Mouse (Mus musculus) ES-E14 (cell line): ENCODE results near the gene Cpt1a. TPM values are rescaled to one million over a fixed set of nuclear protein-coding genes. Genes with fewer than 3 reads are reported as not detected.

Source experiments
- DNase-seq: peaks from one replicate; pipeline ENCODE4 v3.0.0-alpha.2; 2013; ENCODE audit warnings: low read depth, low spot score
- H3K27ac ChIP-seq: 2 replicates; pipeline ENCODE4 v1.5.1; 2012; ENCODE audit warnings: low read depth, mild to moderate bottlenecking, low read length, moderate library complexity, mixed read lengths; ENCODE audit not compliant: poor library complexity, insufficient read depth, severe bottlenecking
- H3K36me3 ChIP-seq: 2 replicates; pipeline ENCODE4 v1.6.1; 2012; ENCODE audit warnings: mild to moderate bottlenecking, low read length, moderate library complexity, mixed read lengths; ENCODE audit not compliant: control insufficient read depth, poor library complexity, insufficient read depth, severe bottlenecking
- H3K4me1 ChIP-seq, 2 experiments: fragments of 150-350 bp in 1 of 2; sonication (generic) in 1 of 2; 2 replicates each; pipeline ENCODE4 v1.6.1; 2012; ENCODE audit warnings: low read length in 2 of 2, mild to moderate bottlenecking in 1 of 2, mixed read lengths in 1 of 2; ENCODE audit not compliant: control insufficient read depth in 2 of 2, insufficient read depth in 2 of 2, poor library complexity in 1 of 2
- H3K4me3 ChIP-seq, 2 experiments: fragments of 150-350 bp in 1 of 2; sonication (generic) in 1 of 2; 2 replicates each; pipeline ENCODE4 v1.5.1; 2012; ENCODE audit warnings: low read length in 2 of 2, low read depth in 1 of 2, mild to moderate bottlenecking in 1 of 2, mixed read lengths in 1 of 2; ENCODE audit not compliant: insufficient read depth in 1 of 2, poor library complexity in 1 of 2, severe bottlenecking in 1 of 2
- H3K9ac ChIP-seq: 2 replicates; pipeline ENCODE4 v1.6.1; 2012; ENCODE audit warnings: low read depth, mild to moderate bottlenecking, low read length, mixed read lengths; ENCODE audit not compliant: poor library complexity, insufficient read depth, severe bottlenecking
- H3K9me3 ChIP-seq: fragments of 150-350 bp; sonication (generic); 2 replicates; pipeline ENCODE4 v1.6.1; 2012; ENCODE audit warnings: low read depth, mild to moderate bottlenecking, low read length; ENCODE audit not compliant: control insufficient read depth, insufficient read depth
- CHD2 ChIP-seq: IDR thresholded peaks from 2 replicates; pipeline ENCODE4 v1.6.1; 2014; ENCODE audit warnings: mild to moderate bottlenecking, low read depth, low read length, inconsistent platforms
- HCFC1 ChIP-seq: IDR thresholded peaks from 2 replicates; pipeline ENCODE4 v1.6.1; 2012; ENCODE audit warnings: low read length, inconsistent platforms, borderline replicate concordance; ENCODE audit not compliant: insufficient read depth
- MAFK ChIP-seq: IDR thresholded peaks from 2 replicates; pipeline ENCODE4 v1.6.1; 2014; ENCODE audit warnings: mild to moderate bottlenecking, low read depth, low read length, inconsistent platforms; ENCODE audit not compliant: insufficient read depth
- ZC3H11A ChIP-seq: IDR thresholded peaks from 2 replicates; pipeline ENCODE4 v1.6.1; 2012; ENCODE audit warnings: low read depth, mild to moderate bottlenecking, inconsistent platforms, low read length, borderline replicate concordance
- ZNF384 ChIP-seq: IDR thresholded peaks from 2 replicates; pipeline ENCODE4 v1.6.1; 2012; ENCODE audit warnings: low read depth, low read length, inconsistent platforms
- in situ Hi-C, 2 experiments: fragments of 600-800 bp; cut with MboI; formaldehyde crosslinking; loops; one replicate each; pipeline ENCODE4 v1.15.1; 2025; ENCODE audit warnings: low sequenced_read_pairs in 2 of 2, inconsistent platforms in 1 of 2; ENCODE audit not compliant: unreplicated experiment in 2 of 2
- total RNA-seq: library from RNA; depleted of rRNA; stranded (reverse); fragments of 300-350 nt; gene quantifications from 2 replicates; pipeline ENCODE4 v1.2.3, GENCODE M21; 2012

Gene Cpt1a
- total RNA-seq, 1 experiment: 15.7 TPM

DNA sequence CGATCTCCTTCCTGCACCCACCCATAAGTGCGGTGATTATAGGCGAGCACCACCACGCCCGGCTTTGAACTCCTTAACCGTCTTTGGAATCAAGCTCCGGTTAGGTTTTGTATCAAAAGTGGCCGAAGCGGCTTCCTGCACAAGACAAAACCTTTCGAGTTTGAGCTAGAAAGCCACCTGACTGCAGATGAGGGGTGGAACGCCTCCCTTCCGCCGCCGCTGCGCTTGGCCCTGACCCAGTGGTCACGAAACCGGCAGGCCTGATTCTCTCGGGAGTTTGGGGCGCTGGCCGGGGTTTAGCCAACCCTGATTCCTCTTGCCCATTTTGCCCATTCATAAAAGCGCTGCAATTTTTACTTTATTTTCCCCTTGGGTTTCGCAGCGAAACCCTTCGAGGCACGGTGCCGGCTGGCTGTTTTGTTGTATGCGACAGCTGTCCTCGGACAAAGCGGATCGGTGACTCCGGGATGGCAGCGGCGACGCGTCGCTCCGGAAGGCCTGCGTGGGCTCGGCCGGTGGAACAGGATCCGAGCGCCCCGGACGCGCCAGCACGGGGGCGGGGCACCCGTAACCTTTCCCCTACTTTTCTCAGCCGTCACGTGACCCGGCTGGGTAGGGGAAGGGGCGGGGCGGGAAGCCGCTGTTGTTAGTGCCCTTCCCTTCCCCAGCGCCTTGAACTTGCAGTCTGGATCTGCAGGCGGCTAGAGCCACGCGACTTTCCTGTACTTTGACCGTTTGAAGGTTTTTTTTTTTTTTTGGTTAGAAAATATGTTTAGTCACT, 3.0 kb downstream of the Cpt1a start:
- TF ChIP-seq ZNF384 (peak; percentile 86), ZC3H11A (no peak), HCFC1 (0 out of 2 replicates have a peak, but pooled peaks have one; percentile 5), CHD2 (no peak), MAFK (no peak)
- Histone ChIP-seq H3K36me3 (no peaks in the 10 kb centered on the region), H3K9me3 (no peaks in the 10 kb centered on the region), H3K9ac (peak overlapping the region; percentile 65), H3K4me1 (peaks cover 0 to 11% of the 10 kb centered on the region in 2 experiments; a peak in 2 of 4 replicates), H3K4me3 (peak overlapping the region; percentile 81 to 86), H3K27ac (peak overlapping the region; percentile 82)
- in situ Hi-C loops: no loop called here
- peak; percentile 87 for DNase-seq

GRCm38 (mm10) chr19:3325771-3326478, 3.8 kb downstream of the Cpt1a start:
- TF ChIP-seq HCFC1 (no peak), CHD2 (no peak), ZNF384 (no peak), ZC3H11A (no peak), MAFK (no peak)
- Histone ChIP-seq H3K27ac (0 out of 2 replicates have a peak overlapping the region, but pooled peaks have one; percentile 14), H3K9ac (peak overlapping the region; percentile 40; the same call in 1 of the 2 replicates), H3K4me1 (peaks cover 0 to 16% of the 10 kb centered on the region in 2 experiments; a peak in 3 of 4 replicates), H3K4me3 (peak overlapping the region; percentile 31 to 81), H3K9me3 (no peaks in the 10 kb centered on the region), H3K36me3 (no peaks in the 10 kb centered on the region)
- DNase-seq: no peak
- in situ Hi-C loops: no loop called here

- no peak for TF ChIP-seq MAFK
- TF ChIP-seq ZNF384: no peak
- no peak for TF ChIP-seq CHD2
- Histone ChIP-seq H3K9ac (no peak overlapping the region), H3K36me3 (no peaks in the 10 kb centered on the region), H3K9me3 (no peaks in the 10 kb centered on the region), H3K4me3 (no peak overlapping the region), H3K27ac (no peak overlapping the region), H3K4me1 (peaks cover 0 to 16% of the 10 kb centered on the region in 2 experiments; a peak in 3 of 4 replicates)
- DNase-seq: no peak
- in situ Hi-C loops: no loop called here
Observed at GRCm38 (mm10) chr19:3326479-3327047, 4.4 kb downstream of the Cpt1a start.

DNA sequence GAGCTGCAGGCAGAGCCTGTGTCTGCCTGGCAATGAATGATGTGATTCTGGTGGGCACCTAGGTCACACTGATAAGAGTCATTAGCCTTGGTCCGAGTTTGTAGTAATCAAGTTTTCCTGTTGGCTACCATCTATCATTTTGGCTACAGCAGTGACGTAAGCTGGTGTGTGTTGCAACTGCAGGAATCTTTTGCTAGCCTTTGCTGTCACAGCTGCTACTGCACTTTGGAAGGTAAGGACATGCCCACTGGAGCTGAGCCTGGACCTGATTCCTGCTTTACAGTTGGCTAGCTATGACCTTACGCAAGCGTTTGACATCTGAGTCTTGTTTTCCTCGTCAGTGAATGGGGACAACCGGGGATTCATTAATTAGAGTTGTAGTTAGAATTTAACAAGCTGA, 11.1 kb downstream of the Cpt1a start:
- Histone ChIP-seq H3K9me3 (no peaks in the 10 kb centered on the region), H3K4me3 (no peak overlapping the region), H3K4me1 (peaks cover 0 to 7% of the 10 kb centered on the region in 2 experiments; a peak in 2 of 4 replicates), H3K27ac (no peak overlapping the region), H3K9ac (no peak overlapping the region), H3K36me3 (no peaks in the 10 kb centered on the region)
- no peak for DNase-seq
- TF ChIP-seq ZC3H11A (no peak), MAFK (no peak), HCFC1 (no peak), ZNF384 (no peak), CHD2 (no peak)
- in situ Hi-C loops: no loop called here
